Mouse (Mus musculus) heart, adult 2 months (tissue): Measurements from ENCODE around the gene Ahdc1.

Experiments used
- EP300 ChIP-seq: fragments of 200-500 bp; IDR thresholded peaks from 2 replicates; pipeline ENCODE4 v1.6.1; 2011; ENCODE audit warnings: low read depth, low read length, control low read depth; ENCODE audit not compliant: insufficient read depth
- POLR2A ChIP-seq: fragments of 200-500 bp; IDR thresholded peaks from 2 replicates; pipeline ENCODE4 v1.6.1; 2011; ENCODE audit warnings: mild to moderate bottlenecking, low read depth, low read length, control low read depth; ENCODE audit not compliant: insufficient read depth

DNA sequence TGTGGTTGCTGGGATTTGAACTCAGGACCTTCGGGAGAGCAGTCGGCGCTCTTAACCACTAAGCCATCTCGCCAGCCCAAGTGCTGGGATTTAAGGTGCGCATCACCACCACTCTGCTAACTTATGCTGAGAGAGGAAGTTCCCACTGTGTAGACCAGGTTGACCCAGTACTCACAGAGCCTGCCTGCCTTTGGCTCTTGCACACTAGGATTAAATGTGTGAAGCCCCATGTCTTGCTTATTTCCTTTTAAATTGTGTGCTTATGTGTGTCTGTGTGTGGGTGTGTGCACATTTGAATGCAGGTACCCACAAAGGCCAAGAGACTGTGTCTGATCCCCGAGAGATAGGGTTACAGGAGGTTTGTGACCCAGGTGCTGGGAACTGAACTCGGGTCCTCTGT is 95.6 kb downstream of the Ahdc1 start:
- TF ChIP-seq EP300: no peak
- no peak for TF ChIP-seq POLR2A
